Mouse (Mus musculus): ENCODE results near the gene Tenm3.

DNA sequence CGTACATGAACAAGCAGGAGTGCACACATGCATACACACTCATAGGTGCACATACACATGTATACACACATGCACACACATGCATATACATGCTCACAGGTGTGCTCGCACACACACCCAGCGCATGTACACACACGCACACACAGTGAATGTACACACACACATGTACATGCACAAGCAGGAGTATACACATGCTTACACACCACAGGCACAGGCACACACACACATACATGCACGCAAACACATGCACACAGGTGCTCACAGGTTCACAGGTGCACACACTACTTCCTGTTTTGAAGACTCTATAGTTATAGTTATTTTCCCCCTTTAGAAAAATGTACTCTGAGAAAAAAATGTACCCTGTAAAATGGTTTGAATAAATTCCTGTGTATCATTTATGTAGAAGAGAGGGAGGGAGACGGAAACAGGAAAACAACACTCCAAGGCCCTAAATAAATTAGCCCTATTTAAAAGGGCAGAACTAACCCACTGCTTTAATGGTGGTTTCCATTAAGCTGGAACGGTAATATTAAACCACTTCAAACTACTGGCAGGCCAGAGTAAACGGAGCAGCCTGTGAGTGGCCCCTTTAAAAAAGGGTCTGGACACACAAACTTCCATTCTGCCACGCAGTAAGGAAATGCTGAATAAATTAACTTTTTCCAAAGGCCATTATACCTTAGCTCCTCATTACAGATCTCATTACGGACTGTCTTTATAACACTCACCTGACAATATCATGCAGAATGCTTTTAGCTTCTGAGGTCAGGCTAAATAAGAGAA lies 335.8 kb downstream of the Tenm3 start:
- no peak for TF ChIP-seq RCOR1 (conservative IDR thresholded peaks at IDR 0.05; ENCODE audit: low read depth, low read length)
- no peak for TF ChIP-seq EP300 (IDR thresholded peaks at IDR 0.05; ENCODE audit: low read length)
- no peak for TF ChIP-seq ZKSCAN1 (IDR thresholded peaks at IDR 0.05; ENCODE audit: borderline replicate concordance, low read depth, low read length)
- TF ChIP-seq CHD1 (IDR thresholded peaks at IDR 0.05; ENCODE audit: low read depth, low read length) = no peak
- no peak for TF ChIP-seq POLR2A (IDR thresholded peaks at IDR 0.05; ENCODE audit: low read depth, low read length)
- no peak for TF ChIP-seq KAT2A (IDR thresholded peaks at IDR 0.05; ENCODE audit: insufficient replicate concordance, low read length)
- no peak for TF ChIP-seq HCFC1 (IDR thresholded peaks at IDR 0.05; ENCODE audit: low read depth, low read length)
- TF ChIP-seq SMC3 (IDR thresholded peaks at IDR 0.05; ENCODE audit: low read depth, low read length) = no peak
- TF ChIP-seq CTCF (conservative IDR thresholded peaks at IDR 0.05 in 1 of 2, IDR thresholded peaks at IDR 0.05 in 1 of 2; ENCODE audit: low read depth in 2 of 2, low read length in 2 of 2) = no peak
- no peak for TF ChIP-seq E2F4 (IDR thresholded peaks at IDR 0.05; ENCODE audit: insufficient replicate concordance, low read depth, low read length)
- TF ChIP-seq ZC3H11A (IDR thresholded peaks at IDR 0.05; ENCODE audit: low read depth, low read length) = no peak
- no peak for TF ChIP-seq GABPA (IDR thresholded peaks at IDR 0.05; ENCODE audit: insufficient replicate concordance, low read depth, low read length)

Measured in CH12.LX (cell line).